Mouse (Mus musculus) CH12.LX (cell line): ENCODE measurements at regions not wholly inside any gene's neighbourhood (a gene's known extent, or its start where the extent isn't known, plus 50 kb on each side); places are given as distances from the start of the nearest gene placed in this dataset.

Source experiments
- DNase-seq: peaks from one replicate; pipeline ENCODE4 v3.0.0-alpha.2; 2013; ENCODE audit errors: extremely low read depth
- H3K27ac ChIP-seq: 2 replicates; pipeline ENCODE4 v1.5.1; 2012; ENCODE audit warnings: low read depth, mild to moderate bottlenecking, control low read depth, moderate library complexity; ENCODE audit not compliant: insufficient read depth
- H3K27me3 ChIP-seq: replicated peaks from 2 replicates; pipeline ENCODE3; 2012; ENCODE audit warnings: inconsistent platforms
- H3K36me3 ChIP-seq, 2 experiments: replicated peaks in 1 of 2; 2 replicates each; pipeline versions ENCODE3 to v1.6.1; 2012; ENCODE audit warnings: inconsistent platforms in 1 of 2, low read length in 1 of 2, mild to moderate bottlenecking in 1 of 2, mixed read lengths in 1 of 2, moderate library complexity in 1 of 2; ENCODE audit not compliant: control insufficient read depth in 1 of 2, insufficient read depth in 1 of 2
- H3K4me1 ChIP-seq, 2 experiments: 2 replicates each; pipeline ENCODE4 v1.6.1; 2012; ENCODE audit warnings: inconsistent platforms in 1 of 2, moderate library complexity in 1 of 2; ENCODE audit not compliant: insufficient read depth in 2 of 2, control insufficient read depth in 1 of 2
- H3K4me2 ChIP-seq: 2 replicates; pipeline ENCODE4 v1.6.1; 2012; ENCODE audit warnings: low read depth, mild to moderate bottlenecking, control low read depth; ENCODE audit not compliant: poor library complexity, insufficient read depth, severe bottlenecking
- H3K4me3 ChIP-seq, 3 experiments: fragments of 150-350 bp in 1 of 3; sonication (generic) in 1 of 3; replicated peaks in 1 of 3; 2 replicates each; pipeline versions ENCODE3 to v1.5.1; 2011 to 2012; ENCODE audit warnings: low read depth in 2 of 3, low read length in 2 of 3, mild to moderate bottlenecking in 2 of 3, moderate library complexity in 2 of 3, control low read depth in 1 of 3, improper control_type of control experiment in 1 of 3, inconsistent platforms in 1 of 3, mixed read lengths in 1 of 3; ENCODE audit not compliant: poor library complexity in 1 of 3
- H3K79me2 ChIP-seq: replicated peaks from 2 replicates; pipeline ENCODE4 v1.6.1; 2012; ENCODE audit warnings: mild to moderate bottlenecking, moderate library complexity; ENCODE audit not compliant: control insufficient read depth, poor library complexity, insufficient read depth, severe bottlenecking; ENCODE audit errors: extremely low read depth
- H3K9ac ChIP-seq: 2 replicates; pipeline ENCODE4 v1.6.1; 2012; ENCODE audit warnings: low read depth, mild to moderate bottlenecking, control low read depth, moderate library complexity; ENCODE audit not compliant: insufficient read depth
- H3K9me3 ChIP-seq: replicated peaks from 2 replicates; pipeline ENCODE3; 2012; ENCODE audit warnings: low read length, inconsistent platforms, mixed read lengths
- BHLHE40 ChIP-seq: IDR thresholded peaks from 2 replicates; pipeline ENCODE4 v1.6.1; 2011; ENCODE audit warnings: mild to moderate bottlenecking, low read depth, low read length, improper control_type of control experiment
- CHD1 ChIP-seq: IDR thresholded peaks from 2 replicates; pipeline ENCODE4 v1.6.1; 2012; ENCODE audit warnings: low read depth, low read length, improper control_type of control experiment, inconsistent platforms
- CHD2 ChIP-seq: IDR thresholded peaks from 2 replicates; pipeline ENCODE4 v1.6.1; 2011; ENCODE audit warnings: low read length, improper control_type of control experiment
- CTCF ChIP-seq, 2 experiments: IDR thresholded peaks in 1 of 2; conservative IDR thresholded peaks in 1 of 2; 2 replicates each; pipeline ENCODE4 v1.5.1; 2011 to 2012; ENCODE audit warnings: low read depth in 2 of 2, low read length in 2 of 2, improper control_type of control experiment in 1 of 2, inconsistent platforms in 1 of 2, mild to moderate bottlenecking in 1 of 2, moderate library complexity in 1 of 2
- EP300 ChIP-seq: IDR thresholded peaks from 2 replicates; pipeline ENCODE4 v1.6.1; 2011; ENCODE audit warnings: low read length, improper control_type of control experiment
- ETS1 ChIP-seq: conservative IDR thresholded peaks from 2 replicates; pipeline ENCODE4 v1.6.1; 2012; ENCODE audit warnings: low read depth, mild to moderate bottlenecking, inconsistent platforms, low read length, improper control_type of control experiment, moderate library complexity
- JUND ChIP-seq: conservative IDR thresholded peaks from 2 replicates; pipeline ENCODE4 v1.6.1; 2011; ENCODE audit warnings: low read depth, low read length, improper control_type of control experiment
- KAT2A ChIP-seq: IDR thresholded peaks from 2 replicates; pipeline ENCODE4 v1.6.1; 2012; ENCODE audit warnings: low read length, improper control_type of control experiment, inconsistent platforms; ENCODE audit not compliant: insufficient replicate concordance
- MAFK ChIP-seq: IDR thresholded peaks from 2 replicates; pipeline ENCODE4 v1.6.1; 2011; ENCODE audit warnings: low read length, improper control_type of control experiment; ENCODE audit not compliant: insufficient replicate concordance
- MAX ChIP-seq: IDR thresholded peaks from 2 replicates; pipeline ENCODE4 v1.6.1; 2011; ENCODE audit warnings: low read length, improper control_type of control experiment
- MXI1 ChIP-seq: IDR thresholded peaks from 2 replicates; pipeline ENCODE4 v1.6.1; 2011; ENCODE audit warnings: mild to moderate bottlenecking, low read depth, low read length, improper control_type of control experiment
- MYC ChIP-seq: IDR thresholded peaks from 2 replicates; pipeline ENCODE4 v1.6.1; 2011; ENCODE audit warnings: low read depth, mild to moderate bottlenecking, improper control_type of control experiment, low read length
- NRF1 ChIP-seq: IDR thresholded peaks from 2 replicates; pipeline ENCODE4 v1.6.1; 2014; ENCODE audit warnings: low read depth, mild to moderate bottlenecking, inconsistent platforms, low read length, improper control_type of control experiment, moderate library complexity
- POLR2A ChIP-seq: IDR thresholded peaks from 2 replicates; pipeline ENCODE4 v1.6.1; 2011; ENCODE audit warnings: low read depth, mild to moderate bottlenecking, improper control_type of control experiment, low read length
- POLR2AphosphoS2 ChIP-seq: IDR thresholded peaks from 2 replicates; pipeline ENCODE4 v1.6.1; 2011; ENCODE audit warnings: low read depth, low read length, improper control_type of control experiment
- RAD21 ChIP-seq: IDR thresholded peaks from 2 replicates; pipeline ENCODE4 v1.6.1; 2011; ENCODE audit warnings: low read depth, mild to moderate bottlenecking, low read length, improper control_type of control experiment, moderate library complexity
- RCOR1 ChIP-seq: conservative IDR thresholded peaks from 2 replicates; pipeline ENCODE4 v1.6.1; 2012; ENCODE audit warnings: low read depth, mild to moderate bottlenecking, inconsistent platforms, low read length, improper control_type of control experiment
- SIN3A ChIP-seq: IDR thresholded peaks from 2 replicates; pipeline ENCODE4 v1.6.1; 2012; ENCODE audit warnings: low read length, improper control_type of control experiment, inconsistent platforms
- SMC3 ChIP-seq: IDR thresholded peaks from 2 replicates; pipeline ENCODE4 v1.6.1; 2011; ENCODE audit warnings: low read depth, low read length, improper control_type of control experiment
- TBP ChIP-seq: conservative IDR thresholded peaks from 2 replicates; pipeline ENCODE4 v1.6.1; 2011; ENCODE audit warnings: low read depth, low read length, improper control_type of control experiment
- USF1 ChIP-seq: IDR thresholded peaks from 2 replicates; pipeline ENCODE4 v1.6.1; 2014; ENCODE audit warnings: low read depth, mild to moderate bottlenecking, inconsistent platforms, low read length, improper control_type of control experiment
- USF2 ChIP-seq: conservative IDR thresholded peaks from 2 replicates; pipeline ENCODE4 v1.6.1; 2011; ENCODE audit warnings: low read depth, low read length, improper control_type of control experiment
- ZC3H11A ChIP-seq: IDR thresholded peaks from 2 replicates; pipeline ENCODE4 v1.6.1; 2012; ENCODE audit warnings: low read depth, mild to moderate bottlenecking, inconsistent platforms, low read length, improper control_type of control experiment
- ZKSCAN1 ChIP-seq: IDR thresholded peaks from 2 replicates; pipeline ENCODE4 v1.6.1; 2012; ENCODE audit warnings: low read depth, inconsistent platforms, low read length, improper control_type of control experiment, borderline replicate concordance
- dilution Hi-C: fragments of 300-500 bp; cut with MboI; formaldehyde crosslinking; loops from 2 replicates; pipeline ENCODE4 v1.14.3; 2020; ENCODE audit warnings: low sequenced_read_pairs; ENCODE audit not compliant: extremely low pct_unique_long_range_greater_than_20kb, extremely low pct_ligation_motif_present
- in situ Hi-C: fragments of 300-500 bp; cut with MboI; formaldehyde crosslinking; loops from 3 replicates; pipeline ENCODE4 v1.14.3; 2019; ENCODE audit warnings: low sequenced_read_pairs, low pct_ligation_motif_present, low pct_unique_long_range_greater_than_20kb, mixed read lengths

GRCm38 (mm10) chr2:166310438-166310837 is 155.0 kb upstream of the Sulf2 start:
- dilution Hi-C loops (no loop called here), in situ Hi-C loops (no loop called here)

GRCm38 (mm10) chr2:166309882-166310281 is 154.4 kb upstream of the Sulf2 start:
- in situ Hi-C loops = no loop called here
- H3K9me3 ChIP-seq = no peaks in the 10 kb centered on the region
- H3K4me1 ChIP-seq = no peaks in the 10 kb centered on the region
- TF ChIP-seq MYC = no peak
- TF ChIP-seq KAT2A = no peak
- TF ChIP-seq BHLHE40 = no peak
- no peak for TF ChIP-seq USF2
- no peak for TF ChIP-seq USF1
- no peak for TF ChIP-seq RCOR1
- no peak for TF ChIP-seq EP300
- TF ChIP-seq POLR2AphosphoS2 = no peak
- no peak for TF ChIP-seq ETS1
- TF ChIP-seq CHD1 = no peak
- TF ChIP-seq MXI1 = no peak
- no peak for TF ChIP-seq NRF1
- TF ChIP-seq JUND = no peak
- no peak for TF ChIP-seq ZKSCAN1
- no peak for TF ChIP-seq POLR2A
- no peak overlapping the region for H3K27ac ChIP-seq
- no peak overlapping the region for H3K4me2 ChIP-seq
- H3K36me3 ChIP-seq = no peaks in the 10 kb centered on the region
- H3K79me2 ChIP-seq = no peaks in the 10 kb centered on the region
- H3K27me3 ChIP-seq = peaks cover 22% of the 10 kb centered on the region
- H3K9ac ChIP-seq = no peak overlapping the region
- H3K4me3 ChIP-seq = no peak overlapping the region
- DNase-seq = no peak
- dilution Hi-C loops = no loop called here

More at GRCm38 (mm10) chr2:166310438-166310837, 155.0 kb upstream of the Sulf2 start:
- Histone ChIP-seq H3K36me3 (no peaks in the 10 kb centered on the region), H3K4me2 (no peak overlapping the region)
- DNase-seq = no peak
- TF ChIP-seq SIN3A (no peak), EP300 (no peak), SMC3 (no peak), RCOR1 (no peak), BHLHE40 (no peak), USF1 (no peak), CTCF (conservative IDR thresholded peaks at IDR 0.05 in 1 of 2, IDR thresholded peaks at IDR 0.05 in 1 of 2; ENCODE audit: low read depth in 2 of 2, low read length in 2 of 2) (no peak), USF2 (no peak), ZKSCAN1 (no peak), NRF1 (no peak), POLR2A (no peak), ZC3H11A (no peak), CHD2 (no peak), TBP (no peak), MAFK (no peak), RAD21 (no peak), MXI1 (no peak), MAX (no peak)
- TF ChIP-seq, all 38 proteins: peak for 0
- H3K9me3 ChIP-seq = no peaks in the 10 kb centered on the region
- H3K9ac ChIP-seq = no peak overlapping the region
- H3K4me1 ChIP-seq = no peaks in the 10 kb centered on the region
- H3K27me3 ChIP-seq = peaks cover 22% of the 10 kb centered on the region
- H3K79me2 ChIP-seq = no peaks in the 10 kb centered on the region
- no peak overlapping the region for H3K4me3 ChIP-seq
- H3K27ac ChIP-seq = no peak overlapping the region
